Mouse (Mus musculus): Measurements from ENCODE around the gene Eef1akmt4. TPM values are rescaled to one million over a fixed set of nuclear protein-coding genes. Genes with fewer than 3 reads are reported as not detected.
A peak's percentile ranks its signal among the peaks of the same experiment; 100 is the strongest.

Eef1akmt4 gene
- polyA plus RNA-seq, 1 experiment from 2014 or later, result 30.3 TPM

DNA sequence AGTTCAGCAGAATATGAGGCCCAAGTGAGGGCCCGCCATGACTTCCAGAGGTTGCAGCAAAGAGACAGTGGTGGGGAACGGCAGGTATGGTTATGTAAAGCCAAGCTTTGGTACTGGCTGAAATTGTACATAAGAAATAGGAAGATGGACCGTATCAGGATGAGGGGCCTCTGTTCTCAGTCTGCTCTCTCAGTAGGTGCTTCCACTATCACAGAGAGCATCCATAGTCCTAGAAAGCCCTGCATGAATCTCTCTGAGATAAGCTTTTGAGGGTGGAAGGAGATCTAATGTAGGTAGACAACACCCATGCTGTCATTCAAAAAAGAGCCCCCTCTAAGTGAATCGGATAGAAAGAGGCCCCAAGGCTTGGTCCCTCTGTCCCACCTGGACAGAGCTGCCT, 15.7 kb upstream of the Eef1akmt4 start:
- Histone ChIP-seq H3K27ac (ENCODE audit: low read length) (no peak overlapping the region), H3K27me3 (ENCODE audit: control insufficient read depth, insufficient read depth, low read length) (peaks cover 13% of the 10 kb centered on the region), H3K36me3 (ENCODE audit: control insufficient read depth, insufficient read depth, low read length) (no peaks in the 10 kb centered on the region), H3K4me2 (replicated peaks; ENCODE audit: low read depth, low read length) (no peak overlapping the region), H3K9ac (replicated peaks; ENCODE audit: low read depth, low read length) (no peak overlapping the region), H3K4me3 (ENCODE audit: low read depth, low read length) (no peak overlapping the region), H3K9me3 (ENCODE audit: control insufficient read depth, low read depth, low read length) (no peaks in the 10 kb centered on the region), H3K4me1 (ENCODE audit: control insufficient read depth, insufficient read depth, low read length) (peaks cover 7% of the 10 kb centered on the region; the same call in 1 of the 2 replicates)
- no peak for ATAC-seq (ENCODE audit: insufficient number of reproducible peaks, insufficient read depth, low FRiP score, low read depth)
- WGBS, result 85% methylated on average over 4 of the region's 4 CpGs

- Histone ChIP-seq H3K9ac (replicated peaks; ENCODE audit: low read depth, low read length) (no peak overlapping the region), H3K4me2 (replicated peaks; ENCODE audit: low read depth, low read length) (no peak overlapping the region), H3K27ac (ENCODE audit: low read length) (no peak overlapping the region), H3K36me3 (ENCODE audit: control insufficient read depth, insufficient read depth, low read length) (no peaks in the 10 kb centered on the region), H3K9me3 (ENCODE audit: control insufficient read depth, low read depth, low read length) (no peaks in the 10 kb centered on the region), H3K4me1 (ENCODE audit: control insufficient read depth, insufficient read depth, low read length) (no peaks in the 10 kb centered on the region), H3K4me3 (ENCODE audit: low read depth, low read length) (no peak overlapping the region), H3K27me3 (ENCODE audit: control insufficient read depth, insufficient read depth, low read length) (0 out of 2 replicates have a peak, but pooled peaks cover 3% of the 10 kb centered on the region)
- ATAC-seq (ENCODE audit: insufficient number of reproducible peaks, insufficient read depth, low FRiP score, low read depth), result peak; percentile 47; the same call in 1 of the 2 replicates
- WGBS, result 62% methylated on average over 7 of the region's 7 CpGs
Measured at GRCm38 (mm10) chr16:20596687-20597441, 14.5 kb upstream of the Eef1akmt4 start.

DNA sequence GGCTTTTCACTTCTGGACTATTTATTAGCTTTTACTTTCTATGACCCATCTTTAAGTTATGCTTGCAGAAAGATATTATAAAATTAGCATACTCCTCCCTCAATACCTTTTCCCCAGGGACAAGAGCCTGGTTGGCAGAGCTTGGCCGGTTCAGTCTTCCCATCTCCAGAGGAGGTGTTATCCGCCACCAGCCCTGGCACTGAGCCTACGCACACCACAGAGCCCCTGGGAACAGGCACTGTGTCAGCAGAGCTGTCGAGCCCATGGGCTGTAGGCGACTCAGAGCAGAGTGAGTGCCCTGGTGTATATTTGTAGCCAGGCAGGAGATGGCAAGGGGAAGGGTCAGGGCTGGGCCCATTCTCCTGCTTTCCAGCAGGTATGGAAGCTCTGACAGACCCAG, 10.9 kb upstream of the Eef1akmt4 start:
- no peak overlapping the region for H3K27ac ChIP-seq (ENCODE audit: low read length)
- H3K4me2 ChIP-seq (replicated peaks; ENCODE audit: low read depth, low read length), result no peak overlapping the region
- H3K27me3 ChIP-seq (ENCODE audit: control insufficient read depth, insufficient read depth, low read length), result no peaks in the 10 kb centered on the region
- no peaks in the 10 kb centered on the region for H3K4me1 ChIP-seq (ENCODE audit: control insufficient read depth, insufficient read depth, low read length)
- no peak for ATAC-seq (ENCODE audit: insufficient number of reproducible peaks, insufficient read depth, low FRiP score, low read depth)
- no peak overlapping the region for H3K9ac ChIP-seq (replicated peaks; ENCODE audit: low read depth, low read length)
- H3K36me3 ChIP-seq (ENCODE audit: control insufficient read depth, insufficient read depth, low read length), result peaks cover 9% of the 10 kb centered on the region; the same call in 1 of the 2 replicates
- no peak overlapping the region for H3K4me3 ChIP-seq (ENCODE audit: low read depth, low read length)
- H3K9me3 ChIP-seq (ENCODE audit: control insufficient read depth, low read depth, low read length), result no peaks in the 10 kb centered on the region
- 75% methylated on average over 5 of the region's 5 CpGs for WGBS

- no peak for ATAC-seq (ENCODE audit: insufficient number of reproducible peaks, insufficient read depth, low FRiP score, low read depth)
- 70% methylated on average over 9 of the region's 9 CpGs for WGBS
- H3K9ac ChIP-seq (replicated peaks; ENCODE audit: low read depth, low read length), result no peak overlapping the region
Measured at GRCm38 (mm10) chr16:20604705-20605104, 6.7 kb upstream of the Eef1akmt4 start.

GRCm38 (mm10) chr16:20610501-20611356, 664 bp upstream of the Eef1akmt4 start:
- Histone ChIP-seq H3K27me3 (ENCODE audit: control insufficient read depth, insufficient read depth, low read length) (no peaks in the 10 kb centered on the region), H3K4me3 (ENCODE audit: low read depth, low read length) (peak overlapping the region; percentile 84), H3K36me3 (ENCODE audit: control insufficient read depth, insufficient read depth, low read length) (peaks cover 21% of the 10 kb centered on the region), H3K9ac (replicated peaks; ENCODE audit: low read depth, low read length) (peak overlapping the region; percentile 75), H3K4me1 (ENCODE audit: control insufficient read depth, insufficient read depth, low read length) (0 out of 2 replicates have a peak, but pooled peaks cover 7% of the 10 kb centered on the region), H3K27ac (ENCODE audit: low read length) (peak overlapping the region; percentile 85), H3K4me2 (replicated peaks; ENCODE audit: low read depth, low read length) (peak overlapping the region; percentile 97), H3K9me3 (ENCODE audit: control insufficient read depth, low read depth, low read length) (no peaks in the 10 kb centered on the region)
- under 1% methylated on average over 28 of the region's 28 CpGs for WGBS
- ATAC-seq (ENCODE audit: insufficient number of reproducible peaks, insufficient read depth, low FRiP score, low read depth), result peak; percentile 53; the same call in 1 of the 2 replicates

More at GRCm38 (mm10) chr16:20604705-20605104, 6.7 kb upstream of the Eef1akmt4 start:
- Histone ChIP-seq H3K27ac (ENCODE audit: low read length) (no peak overlapping the region), H3K9me3 (ENCODE audit: control insufficient read depth, low read depth, low read length) (no peaks in the 10 kb centered on the region), H3K27me3 (ENCODE audit: control insufficient read depth, insufficient read depth, low read length) (no peaks in the 10 kb centered on the region), H3K4me3 (ENCODE audit: low read depth, low read length) (no peak overlapping the region), H3K4me1 (ENCODE audit: control insufficient read depth, insufficient read depth, low read length) (0 out of 2 replicates have a peak, but pooled peaks cover under 1% of the 10 kb centered on the region), H3K4me2 (replicated peaks; ENCODE audit: low read depth, low read length) (no peak overlapping the region), H3K36me3 (ENCODE audit: control insufficient read depth, insufficient read depth, low read length) (peaks cover 31% of the 10 kb centered on the region)

DNA sequence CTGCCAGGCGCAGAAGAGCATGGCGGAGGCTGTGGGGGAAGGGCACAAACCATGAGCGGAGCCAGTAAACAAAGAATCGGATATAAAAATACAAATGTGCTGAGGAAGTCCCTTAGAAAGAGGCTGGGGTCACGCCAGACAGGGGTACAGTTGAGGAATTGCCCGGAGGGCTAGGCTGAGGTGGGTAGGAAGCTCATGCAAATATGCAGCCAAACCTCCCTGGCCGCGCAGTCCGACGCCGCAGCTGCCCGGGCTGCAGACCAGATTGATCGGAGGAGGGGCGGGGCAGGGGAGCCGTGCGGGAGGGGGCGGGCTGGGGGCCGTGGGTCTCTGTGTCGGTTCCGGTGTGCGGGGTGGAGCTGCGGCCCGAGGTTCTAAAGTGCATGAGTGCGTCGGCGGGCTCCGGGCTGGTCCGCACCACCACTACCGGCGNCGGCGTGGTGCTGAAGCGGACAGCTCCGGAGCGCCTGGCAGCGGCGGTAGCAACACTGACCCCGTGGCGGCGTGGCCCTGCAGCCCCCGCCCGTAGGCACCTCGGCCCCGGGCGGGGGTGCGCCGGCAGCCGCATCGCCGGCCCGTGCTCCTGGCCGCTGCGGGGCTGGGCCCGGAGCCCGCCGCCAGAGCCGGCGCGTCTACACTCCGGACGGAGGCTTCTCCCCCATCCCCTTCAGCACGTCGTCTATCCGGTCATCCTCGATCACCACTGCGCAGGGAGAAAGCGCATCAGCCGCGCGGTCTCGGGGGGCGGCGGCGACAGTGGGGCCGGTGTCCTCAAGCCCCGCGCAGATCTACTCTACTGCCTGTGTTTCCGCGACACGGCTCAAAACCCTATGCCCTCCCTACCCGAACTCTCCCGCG, 8.4 kb downstream of the Eef1akmt4 start:
- Histone ChIP-seq H3K27me3 (ENCODE audit: control insufficient read depth, insufficient read depth, low read length) (peaks cover 12% of the 10 kb centered on the region), H3K4me2 (replicated peaks; ENCODE audit: low read depth, low read length) (peak overlapping the region; percentile 98), H3K36me3 (ENCODE audit: control insufficient read depth, insufficient read depth, low read length) (no peaks in the 10 kb centered on the region), H3K9me3 (ENCODE audit: control insufficient read depth, low read depth, low read length) (no peaks in the 10 kb centered on the region), H3K27ac (ENCODE audit: low read length) (no peak overlapping the region), H3K4me3 (ENCODE audit: low read depth, low read length) (peak overlapping the region; percentile 65), H3K9ac (replicated peaks; ENCODE audit: low read depth, low read length) (no peak overlapping the region), H3K4me1 (ENCODE audit: control insufficient read depth, insufficient read depth, low read length) (peaks cover 8% of the 10 kb centered on the region; the same call in 1 of the 2 replicates)
- ATAC-seq (ENCODE audit: insufficient number of reproducible peaks, insufficient read depth, low FRiP score, low read depth), result peak; percentile 40; the same call in 1 of the 2 replicates
- 3% methylated on average over 69 of the region's 83 CpGs for WGBS

- Histone ChIP-seq H3K9ac (replicated peaks; ENCODE audit: low read depth, low read length) (no peak overlapping the region), H3K36me3 (ENCODE audit: control insufficient read depth, insufficient read depth, low read length) (no peaks in the 10 kb centered on the region), H3K4me3 (ENCODE audit: low read depth, low read length) (peak overlapping the region; percentile 65), H3K9me3 (ENCODE audit: control insufficient read depth, low read depth, low read length) (no peaks in the 10 kb centered on the region), H3K4me2 (replicated peaks; ENCODE audit: low read depth, low read length) (peak overlapping the region; percentile 98), H3K27me3 (ENCODE audit: control insufficient read depth, insufficient read depth, low read length) (peaks cover 12% of the 10 kb centered on the region), H3K27ac (ENCODE audit: low read length) (no peak overlapping the region), H3K4me1 (ENCODE audit: control insufficient read depth, insufficient read depth, low read length) (peaks cover 8% of the 10 kb centered on the region; the same call in 1 of the 2 replicates)
- no peak for ATAC-seq (ENCODE audit: insufficient number of reproducible peaks, insufficient read depth, low FRiP score, low read depth)
- 2% methylated on average over 9 of the region's 9 CpGs for WGBS
Measured at GRCm38 (mm10) chr16:20620399-20620735, 9.0 kb downstream of the Eef1akmt4 start.

Measured in stomach, embryonic 14.5 days (tissue).